ENCODE assay signal across 13 mouse cellular contexts in the genomic region with DNA sequence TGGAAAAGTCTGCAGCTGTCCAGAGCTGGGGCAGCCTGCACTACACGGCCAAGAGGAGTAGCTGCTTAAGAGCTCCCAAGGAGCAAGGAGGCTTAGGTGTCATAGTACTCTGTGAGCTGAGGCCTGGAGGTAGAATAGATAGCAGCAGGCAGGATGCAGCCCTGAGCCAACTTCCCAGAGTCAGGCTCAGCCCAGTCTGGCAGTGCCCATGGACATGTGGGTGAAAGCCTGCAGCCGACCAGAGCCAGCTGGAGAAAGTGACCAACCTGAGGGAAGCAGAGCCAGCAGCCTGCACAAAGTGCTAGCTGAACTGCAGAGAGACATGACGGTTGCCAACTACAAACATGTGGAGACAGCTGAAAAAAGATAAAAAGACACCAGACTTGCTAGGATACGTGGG. TPM values are rescaled to one million over a fixed set of nuclear protein-coding genes. Genes with fewer than 3 reads are reported as not detected.
DNase-seq lines count a peak whose midpoint lies in the region; ATAC-seq and TF ChIP-seq lines count a peak whose summit lies in the region.
"Had no signal": no experiment of that assay in that cellular context is flagged by ENCODE, and none has a peak within 500 bp of the region (broad histone marks: within the 10 kb centered on the region; RNA-seq: fewer than 3 reads in every experiment).

No protein-coding gene starts in this region.

- peak; percentile 50 for DNase-seq in left cerebral cortex, postnatal 4 days
- no peak for DNase-seq in left cerebral cortex, adult 9 months (ENCODE audit: low spot score in 2 of 2)
- DNase-seq in cerebellum, adult 9-10 months, result peak; percentile 70
- peak; percentile 72 for DNase-seq in gastrocnemius, postnatal 14 days
- no peak for DNase-seq in liver, postnatal 0 days
- DNase-seq in T-cell, adult 2 months (ENCODE audit: low spot score), result no peak
- no peak for DNase-seq in retina, embryonic 14.5 days (ENCODE audit: low spot score)
- no peak for DNase-seq in hindbrain, embryonic 11.5 days (ENCODE audit: low spot score)
- DNase-seq: forebrain, postnatal 0 days had no signal

- no peaks in the 10 kb centered on the region for H3K27me3 ChIP-seq in liver, postnatal 0 days (ENCODE audit: insufficient read depth, low read length)
- no peaks in the 10 kb centered on the region; the same call in 1 of the 2 replicates for H3K27me3 ChIP-seq in hindbrain, embryonic 11.5 days (ENCODE audit: control insufficient read depth, insufficient read depth, low read length)
- H3K27me3 ChIP-seq: hindbrain, embryonic 15.5 days; neural tube, embryonic 13.5 days had no signal

- no peaks in the 10 kb centered on the region for H3K9me3 ChIP-seq in liver, postnatal 0 days (ENCODE audit: low read length)
- H3K9me3 ChIP-seq in hindbrain, embryonic 11.5 days (ENCODE audit: control insufficient read depth, low read length), result no peaks in the 10 kb centered on the region
- H3K9me3 ChIP-seq: hindbrain, embryonic 15.5 days; neural tube, embryonic 13.5 days had no signal

- H3K4me3 ChIP-seq in liver, postnatal 0 days (ENCODE audit: low read depth, low read length), result no peak overlapping the region
- H3K4me3 ChIP-seq in hindbrain, embryonic 11.5 days (ENCODE audit: low read depth, low read length), result no peak overlapping the region
- H3K4me3 ChIP-seq: hindbrain, embryonic 15.5 days; neural tube, embryonic 13.5 days had no signal

- intact Hi-C loops in left cerebral cortex, postnatal 4 days (cut with DNase I), result no loop called here
- intact Hi-C loops in gastrocnemius, postnatal 14 days (cut with DNase I; ENCODE audit: low total_unique reads), result no loop called here

- WGBS in liver, postnatal 0 days (ENCODE audit: insufficient replicate concordance), result 68% methylated on average over 4 of the region's 4 CpGs
- 78% methylated on average over 4 of the region's 4 CpGs for WGBS in hindbrain, embryonic 11.5 days

- no peak for TF ChIP-seq EP300 in liver, postnatal 0 days (IDR thresholded peaks at IDR 0.05; ENCODE audit: low read depth)

- peaks cover 31% of the 10 kb centered on the region for H3K4me1 ChIP-seq in liver, postnatal 0 days (ENCODE audit: insufficient read depth)
- H3K4me1 ChIP-seq in hindbrain, embryonic 11.5 days (replicated peaks; ENCODE audit: control insufficient read depth, insufficient read depth, low read length), result no peaks in the 10 kb centered on the region
- H3K4me1 ChIP-seq: hindbrain, embryonic 15.5 days; neural tube, embryonic 13.5 days had no signal

- H3K27ac ChIP-seq in liver, postnatal 0 days (ENCODE audit: low read depth), result peak overlapping the region; percentile 4; the same call in 1 of the 2 replicates
- H3K27ac ChIP-seq in hindbrain, embryonic 11.5 days (ENCODE audit: low read depth, low read length), result no peak overlapping the region
- H3K27ac ChIP-seq: hindbrain, embryonic 15.5 days; neural tube, embryonic 13.5 days had no signal

- H3K4me2 ChIP-seq in liver, postnatal 0 days (ENCODE audit: low read depth, low read length), result no peak overlapping the region
- no peak overlapping the region for H3K4me2 ChIP-seq in hindbrain, embryonic 11.5 days (replicated peaks; ENCODE audit: low read depth, low read length)
- H3K4me2 ChIP-seq: hindbrain, embryonic 15.5 days; neural tube, embryonic 13.5 days had no signal

- H3K36me3 ChIP-seq in liver, postnatal 0 days (replicated peaks; ENCODE audit: insufficient read depth, low read length), result no peaks in the 10 kb centered on the region
- H3K36me3 ChIP-seq in hindbrain, embryonic 11.5 days (ENCODE audit: control insufficient read depth, insufficient read depth, low read length), result no peaks in the 10 kb centered on the region
- H3K36me3 ChIP-seq: hindbrain, embryonic 15.5 days; neural tube, embryonic 13.5 days had no signal

- ATAC-seq in liver, postnatal 0 days, result no peak
- ATAC-seq in hindbrain, embryonic 11.5 days (ENCODE audit: low FRiP score), result no peak
- ATAC-seq: activated CD4-positive, CD25-positive, alpha-beta regulatory T cell, adult 4 months; forebrain, postnatal 0 days had no signal

- TF ChIP-seq CTCF in liver, postnatal 0 days (IDR thresholded peaks at IDR 0.05; ENCODE audit: low read depth), result no peak

- H3K9ac ChIP-seq in liver, postnatal 0 days (replicated peaks), result no peak overlapping the region
- H3K9ac ChIP-seq in hindbrain, embryonic 11.5 days (ENCODE audit: low read depth, low read length), result no peak overlapping the region
- H3K9ac ChIP-seq: forebrain, postnatal 0 days; hindbrain, embryonic 15.5 days; neural tube, embryonic 13.5 days had no signal

RNA-seq across cellular contexts. Expression of gene Knstrn, which starts 6.9 kb away (rescaled TPM):
- 1 to 10 TPM; 7.6 to 8.3 TPM for total RNA-seq in left cerebral cortex, postnatal 4 days (2021)
- total RNA-seq in gastrocnemius, postnatal 14 days (2021), result 1 to 10 TPM; 3.8 to 4.1 TPM
- 28.8 and 31.4 TPM in 2 replicates for polyA plus RNA-seq in liver, postnatal 0 days (2015; fragmentation: Nextera tagmentation; extraction: Ambion mirVana)
- polyA plus RNA-seq in hindbrain, embryonic 11.5 days (2014; fragmentation: Nextera tagmentation; extraction: Ambion mirVana), result 156 and 163 TPM in 2 replicates

RNA-seq across cellular contexts. Expression of gene Disp2, which starts 27.3 kb away (rescaled TPM):
- 100 to 1,000 TPM; 109 to 128 TPM for total RNA-seq in left cerebral cortex, postnatal 4 days (2021)
- total RNA-seq in gastrocnemius, postnatal 14 days (2021), result under 1 TPM; 0.06 to 0.07 TPM
- 0.06 and 0.14 TPM in 2 replicates for polyA plus RNA-seq in liver, postnatal 0 days (2015; fragmentation: Nextera tagmentation; extraction: Ambion mirVana)
- 8.5 and 9.2 TPM in 2 replicates for polyA plus RNA-seq in hindbrain, embryonic 11.5 days (2014; fragmentation: Nextera tagmentation; extraction: Ambion mirVana)

RNA-seq across cellular contexts. Expression of gene Phgr1, which starts 34.3 kb away (rescaled TPM):
- total RNA-seq in left cerebral cortex, postnatal 4 days (2021), result not detected
- total RNA-seq in gastrocnemius, postnatal 14 days (2021), result not detected
- not detected in 2 replicates for polyA plus RNA-seq in liver, postnatal 0 days (2015; fragmentation: Nextera tagmentation; extraction: Ambion mirVana)
- polyA plus RNA-seq in hindbrain, embryonic 11.5 days (2014; fragmentation: Nextera tagmentation; extraction: Ambion mirVana), result not detected in 2 replicates
- total RNA-seq: forebrain, postnatal 0 days; left cerebral cortex, adult 8-10 months had no signal
- polyA plus RNA-seq: activated CD4-positive, CD25-positive, alpha-beta regulatory T cell, adult 4 months; forebrain, postnatal 0 days; hindbrain, embryonic 15.5 days; neural tube, embryonic 13.5 days had no signal

RNA-seq across cellular contexts. Expression of gene Ccdc9b, which starts 44.4 kb away (rescaled TPM):
- total RNA-seq in left cerebral cortex, postnatal 4 days (2021), result 1 to 10 TPM; 1.8 to 2.1 TPM
- 1 to 10 TPM; 6.8 to 6.9 TPM for total RNA-seq in gastrocnemius, postnatal 14 days (2021)
- polyA plus RNA-seq in liver, postnatal 0 days (2015; fragmentation: Nextera tagmentation; extraction: Ambion mirVana), result 0.36 and 0.52 TPM in 2 replicates
- polyA plus RNA-seq in hindbrain, embryonic 11.5 days (2014; fragmentation: Nextera tagmentation; extraction: Ambion mirVana), result 0.68 and 0.98 TPM in 2 replicates
- polyA plus RNA-seq: activated CD4-positive, CD25-positive, alpha-beta regulatory T cell, adult 4 months had no signal

RNA-seq across cellular contexts. Expression of gene Ivd, which starts 54.9 kb away (rescaled TPM):
- total RNA-seq in left cerebral cortex, postnatal 4 days (2021), result 10 to 100 TPM; 50.7 to 57.6 TPM
- total RNA-seq in gastrocnemius, postnatal 14 days (2021), result 10 to 100 TPM; 68.8 to 85.3 TPM
- 47.0 and 50.4 TPM in 2 replicates for polyA plus RNA-seq in liver, postnatal 0 days (2015; fragmentation: Nextera tagmentation; extraction: Ambion mirVana)
- 42.1 and 45.0 TPM in 2 replicates for polyA plus RNA-seq in hindbrain, embryonic 11.5 days (2014; fragmentation: Nextera tagmentation; extraction: Ambion mirVana)

Comparison
In these comparisons a context has a peak if more than half of its experiments do, and no peak if none do; other contexts are left out.
1. DNase-seq: peak in left cerebral cortex, postnatal 4 days (single experiment), cerebellum, adult 9-10 months (single experiment) and gastrocnemius, postnatal 14 days (single experiment); none in left cerebral cortex, adult 9 months (0 of 2), liver, postnatal 0 days (single experiment), T-cell, adult 2 months (single experiment), retina, embryonic 14.5 days (single experiment) and hindbrain, embryonic 11.5 days (single experiment).
2. RNA of gene Disp2, which starts 27.3 kb away (total RNA-seq): 109 to 128 TPM in left cerebral cortex, postnatal 4 days; 0.06 to 0.07 TPM in gastrocnemius, postnatal 14 days; every median in the first group is over 100 times any median in the second.